Mouse (Mus musculus) right cerebral cortex, postnatal 25 days (tissue): ENCODE data around the gene Zbtb45.

ENCODE experiments used
- DNase-seq: peaks from one replicate; pipeline ENCODE4 v3.0.0; 2022

Gene Zbtb45

GRCm38 (mm10) chr7:13010005-13010908 is at the start of gene Zbtb45:
Gene Zbtb45 (minus strand): TSS chr7:13010034.
- DNase-seq, result no peak

GRCm38 (mm10) chr7:13059536-13059935 is 49.7 kb upstream of the Zbtb45 start:
- DNase-seq, result no peak

GRCm38 (mm10) chr7:13056913-13057700 is 47.3 kb upstream of the Zbtb45 start:
- no peak for DNase-seq

- peak; percentile 92 for DNase-seq
Observed at GRCm38 (mm10) chr7:13054287-13055010, 44.6 kb upstream of the Zbtb45 start, which contains the start of gene Mzf1. Gene Mzf1 (minus strand): TSS chr7:13054764.

GRCm38 (mm10) chr7:13053961-13054286 is 44.1 kb upstream of the Zbtb45 start:
- DNase-seq, result no peak

GRCm38 (mm10) chr7:13053501-13053900 is 43.7 kb upstream of the Zbtb45 start:
- DNase-seq, result no peak

GRCm38 (mm10) chr7:13053001-13053400 is 43.2 kb upstream of the Zbtb45 start:
- no peak for DNase-seq

- no peak for DNase-seq
Observed at GRCm38 (mm10) chr7:13046084-13046483, 36.2 kb upstream of the Zbtb45 start.

- no peak for DNase-seq
Observed at GRCm38 (mm10) chr7:13044254-13044625, 34.4 kb upstream of the Zbtb45 start.

GRCm38 (mm10) chr7:13043445-13044253 is 33.8 kb upstream of the Zbtb45 start:
- DNase-seq, result peak; percentile 69

GRCm38 (mm10) chr7:13043120-13043444 is 33.2 kb upstream of the Zbtb45 start:
- no peak for DNase-seq

- no peak for DNase-seq
Observed at GRCm38 (mm10) chr7:13042511-13042910, 32.7 kb upstream of the Zbtb45 start.

GRCm38 (mm10) chr7:13041256-13041655 is 31.4 kb upstream of the Zbtb45 start:
- no peak for DNase-seq

- DNase-seq, result no peak
Observed at GRCm38 (mm10) chr7:13039181-13039580, 29.3 kb upstream of the Zbtb45 start.

- no peak for DNase-seq
Observed at GRCm38 (mm10) chr7:13038621-13039169, 28.9 kb upstream of the Zbtb45 start.

GRCm38 (mm10) chr7:13037901-13038555 is 28.2 kb upstream of the Zbtb45 start, which contains the start of gene Ube2m:
Gene Ube2m (minus strand): TSS chr7:13038275.
- peak; percentile 99 for DNase-seq

- no peak for DNase-seq
Observed at GRCm38 (mm10) chr7:13037366-13037765, 27.5 kb upstream of the Zbtb45 start.

- DNase-seq, result no peak
Observed at GRCm38 (mm10) chr7:13036806-13037205, 27.0 kb upstream of the Zbtb45 start.

GRCm38 (mm10) chr7:13035211-13035855 is 25.5 kb upstream of the Zbtb45 start:
- DNase-seq, result no peak

- peak; percentile 98 for DNase-seq
Observed at GRCm38 (mm10) chr7:13034148-13034977, 24.5 kb upstream of the Zbtb45 start, which contains the start of gene Chmp2a. Gene Chmp2a (minus strand): TSS chr7:13034807.
